Mouse (Mus musculus) MEL (cell line): Measurements from ENCODE around the gene Rec8. TPM values are rescaled to one million over a fixed set of nuclear protein-coding genes. Genes with fewer than 3 reads are reported as not detected.

ENCODE experiments used
- DNase-seq: peaks from one replicate; pipeline ENCODE4 v3.0.0; 2011; ENCODE audit warnings: low read depth, low spot score
- H3K27ac ChIP-seq: 2 replicates; pipeline ENCODE4 v1.5.1; 2012; ENCODE audit warnings: low read depth, mild to moderate bottlenecking, control low read depth, low read length, moderate library complexity; ENCODE audit not compliant: control insufficient read depth
- H3K27me3 ChIP-seq, 2 experiments: fragments of 150-350 bp in 1 of 2; sonication (generic) in 1 of 2; 2 replicates each; pipeline ENCODE4 v1.6.1; 2012; ENCODE audit warnings: low read length in 2 of 2, mild to moderate bottlenecking in 2 of 2, improper control_type of control experiment in 1 of 2, moderate library complexity in 1 of 2; ENCODE audit not compliant: insufficient read depth in 2 of 2, control insufficient read depth in 1 of 2
- H3K36me3 ChIP-seq, 2 experiments: 2 replicates each; pipeline ENCODE4 v1.6.1; 2012 to 2014; ENCODE audit warnings: low read length in 2 of 2, improper control_type of control experiment in 1 of 2, inconsistent platforms in 1 of 2, mild to moderate bottlenecking in 1 of 2; ENCODE audit not compliant: insufficient read depth in 2 of 2, control insufficient read depth in 1 of 2
- H3K4me1 ChIP-seq, 2 experiments: fragments of 150-350 bp in 1 of 2; sonication (generic) in 1 of 2; 2 replicates each; pipeline ENCODE4 v1.6.1; 2012; ENCODE audit warnings: low read length in 2 of 2, improper control_type of control experiment in 1 of 2, mild to moderate bottlenecking in 1 of 2; ENCODE audit not compliant: insufficient read depth in 2 of 2, control insufficient read depth in 1 of 2
- H3K4me3 ChIP-seq, 2 experiments: fragments of 150-350 bp in 1 of 2; sonication (generic) in 1 of 2; 2 replicates each; pipeline ENCODE4 v1.5.1; 2012; ENCODE audit warnings: low read depth in 2 of 2, low read length in 2 of 2, mild to moderate bottlenecking in 2 of 2, moderate library complexity in 2 of 2, control low read depth in 1 of 2, improper control_type of control experiment in 1 of 2; ENCODE audit not compliant: control insufficient read depth in 1 of 2, insufficient read depth in 1 of 2
- H3K79me2 ChIP-seq: 2 replicates; pipeline ENCODE4 v1.6.1; 2012; ENCODE audit warnings: mild to moderate bottlenecking, low read length, moderate library complexity; ENCODE audit not compliant: control insufficient read depth, poor library complexity, insufficient read depth
- H3K9ac ChIP-seq: 2 replicates; pipeline ENCODE4 v1.6.1; 2012; ENCODE audit warnings: low read depth, mild to moderate bottlenecking, control low read depth, low read length, moderate library complexity; ENCODE audit not compliant: control insufficient read depth, poor library complexity, severe bottlenecking
- H3K9me3 ChIP-seq: fragments of 150-350 bp; sonication (generic); replicated peaks from 2 replicates; pipeline ENCODE4 v1.6.1; 2012; ENCODE audit warnings: mild to moderate bottlenecking, low read length, improper control_type of control experiment, moderate library complexity; ENCODE audit not compliant: insufficient read depth
- BHLHE40 ChIP-seq: IDR thresholded peaks from 2 replicates; pipeline ENCODE4 v1.6.1; 2012; ENCODE audit warnings: low read depth, mild to moderate bottlenecking, inconsistent platforms, low read length, improper control_type of control experiment, borderline replicate concordance
- CHD1 ChIP-seq: IDR thresholded peaks from 2 replicates; pipeline ENCODE4 v1.6.1; 2012; ENCODE audit warnings: low read depth, mild to moderate bottlenecking, inconsistent platforms, low read length, improper control_type of control experiment
- CHD2 ChIP-seq: IDR thresholded peaks from 2 replicates; pipeline ENCODE4 v1.6.1; 2011; ENCODE audit warnings: low read length, improper control_type of control experiment
- ELF1 ChIP-seq: IDR thresholded peaks from 2 replicates; pipeline ENCODE4 v1.6.1; 2014; ENCODE audit warnings: low read depth, mild to moderate bottlenecking, inconsistent platforms, low read length, improper control_type of control experiment, moderate library complexity
- EP300 ChIP-seq, 2 experiments: IDR thresholded peaks; 2 replicates each; pipeline ENCODE4 v1.6.1; 2011; ENCODE audit warnings: improper control_type of control experiment in 2 of 2, low read length in 2 of 2, low read depth in 1 of 2, mild to moderate bottlenecking in 1 of 2
- ETS1 ChIP-seq: IDR thresholded peaks from 2 replicates; pipeline ENCODE4 v1.6.1; 2012; ENCODE audit warnings: low read depth, mild to moderate bottlenecking, inconsistent platforms, low read length, improper control_type of control experiment, moderate library complexity
- GABPA ChIP-seq: IDR thresholded peaks from 2 replicates; pipeline ENCODE4 v1.6.1; 2012; ENCODE audit warnings: low read depth, mild to moderate bottlenecking, inconsistent platforms, low read length, improper control_type of control experiment, moderate library complexity
- HCFC1 ChIP-seq: IDR thresholded peaks from 2 replicates; pipeline ENCODE4 v1.6.1; 2012; ENCODE audit warnings: low read depth, mild to moderate bottlenecking, inconsistent platforms, low read length, improper control_type of control experiment, moderate library complexity
- JUND ChIP-seq: IDR thresholded peaks from 2 replicates; pipeline ENCODE4 v1.6.1; 2011; ENCODE audit warnings: low read depth, mild to moderate bottlenecking, improper control_type of control experiment, low read length
- MAFK ChIP-seq: IDR thresholded peaks from 2 replicates; pipeline ENCODE4 v1.6.1; 2011; ENCODE audit warnings: low read depth, mild to moderate bottlenecking, low read length, improper control_type of control experiment, borderline replicate concordance
- MXI1 ChIP-seq: IDR thresholded peaks from 2 replicates; pipeline ENCODE4 v1.6.1; 2011; ENCODE audit warnings: mild to moderate bottlenecking, low read depth, low read length, improper control_type of control experiment
- MYC ChIP-seq: IDR thresholded peaks from 2 replicates; pipeline ENCODE4 v1.6.1; 2011; ENCODE audit warnings: low read depth, mild to moderate bottlenecking, low read length, improper control_type of control experiment, moderate library complexity
- NELFE ChIP-seq: IDR thresholded peaks from 2 replicates; pipeline ENCODE4 v1.6.1; 2011; ENCODE audit warnings: low read depth, low read length, improper control_type of control experiment
- NRF1 ChIP-seq: IDR thresholded peaks from 2 replicates; pipeline ENCODE4 v1.6.1; 2014; ENCODE audit warnings: low read depth, mild to moderate bottlenecking, inconsistent platforms, low read length, improper control_type of control experiment, moderate library complexity; ENCODE audit not compliant: poor library complexity, insufficient read depth, severe bottlenecking
- POLR2A ChIP-seq, 2 experiments: IDR thresholded peaks; 2 replicates each; pipeline ENCODE4 v1.6.1; 2011 to 2012; ENCODE audit warnings: low read length in 2 of 2, mild to moderate bottlenecking in 2 of 2, control low read depth in 1 of 2, improper control_type of control experiment in 1 of 2, low read depth in 1 of 2, moderate library complexity in 1 of 2; ENCODE audit not compliant: control insufficient read depth in 1 of 2, insufficient read depth in 1 of 2, poor library complexity in 1 of 2
- POLR2AphosphoS2 ChIP-seq: IDR thresholded peaks from 2 replicates; pipeline ENCODE4 v1.6.1; 2011; ENCODE audit warnings: low read length, improper control_type of control experiment
- POLR2AphosphoS5 ChIP-seq: IDR thresholded peaks from 2 replicates; pipeline ENCODE4 v1.6.1; 2012; ENCODE audit warnings: low read depth, borderline replicate concordance, mild to moderate bottlenecking, inconsistent platforms, low read length, moderate library complexity, mixed read lengths
- RAD21 ChIP-seq: IDR thresholded peaks from 2 replicates; pipeline ENCODE4 v1.6.1; 2011; ENCODE audit warnings: mild to moderate bottlenecking, low read depth, low read length, improper control_type of control experiment
- SIN3A ChIP-seq: IDR thresholded peaks from 2 replicates; pipeline ENCODE4 v1.6.1; 2012; ENCODE audit warnings: low read length, improper control_type of control experiment, inconsistent platforms
- UBTF ChIP-seq: IDR thresholded peaks from 2 replicates; pipeline ENCODE4 v1.6.1; 2012; ENCODE audit warnings: low read depth, mild to moderate bottlenecking, inconsistent platforms, low read length, improper control_type of control experiment, moderate library complexity, borderline replicate concordance; ENCODE audit not compliant: insufficient read depth
- USF1 ChIP-seq: IDR thresholded peaks from 2 replicates; pipeline ENCODE4 v1.6.1; 2014; ENCODE audit warnings: low read depth, mild to moderate bottlenecking, inconsistent platforms, low read length, improper control_type of control experiment, moderate library complexity
- ZC3H11A ChIP-seq: IDR thresholded peaks from 2 replicates; pipeline ENCODE4 v1.6.1; 2012; ENCODE audit warnings: low read depth, mild to moderate bottlenecking, inconsistent platforms, low read length, improper control_type of control experiment
- ZKSCAN1 ChIP-seq: IDR thresholded peaks from 2 replicates; pipeline ENCODE4 v1.6.1; 2012; ENCODE audit warnings: low read depth, mild to moderate bottlenecking, inconsistent platforms, low read length, improper control_type of control experiment, moderate library complexity
- ZNF384 ChIP-seq: IDR thresholded peaks from 2 replicates; pipeline ENCODE4 v1.6.1; 2012; ENCODE audit warnings: low read depth, mild to moderate bottlenecking, inconsistent platforms, low read length, improper control_type of control experiment
- polyA plus RNA-seq, 2 experiments: library from polyadenylated mRNA; stranded (reverse) in 1 of 2; unstranded in 1 of 2; fragments of >175 nt in 1 of 2; fragments of >200 nt in 1 of 2; gene quantifications; 2 replicates each; pipeline versions ENCODE4 v1.2.1 to v1.2.4; 2012; ENCODE audit warnings: low replicate concordance in 2 of 2, low read depth in 1 of 2; ENCODE audit not compliant: insufficient read length in 2 of 2, insufficient read depth in 1 of 2, missing spikeins in 1 of 2
- total RNA-seq: library from RNA; depleted of rRNA; stranded (reverse); fragments of 300-350 nt; gene quantifications from 2 replicates; pipeline ENCODE4 v1.2.3, GENCODE M21; 2012

Rec8 gene
- total and polyA plus RNA-seq, 3 experiments, result 1.5 to 2.5 TPM; not detected in 1

DNA sequence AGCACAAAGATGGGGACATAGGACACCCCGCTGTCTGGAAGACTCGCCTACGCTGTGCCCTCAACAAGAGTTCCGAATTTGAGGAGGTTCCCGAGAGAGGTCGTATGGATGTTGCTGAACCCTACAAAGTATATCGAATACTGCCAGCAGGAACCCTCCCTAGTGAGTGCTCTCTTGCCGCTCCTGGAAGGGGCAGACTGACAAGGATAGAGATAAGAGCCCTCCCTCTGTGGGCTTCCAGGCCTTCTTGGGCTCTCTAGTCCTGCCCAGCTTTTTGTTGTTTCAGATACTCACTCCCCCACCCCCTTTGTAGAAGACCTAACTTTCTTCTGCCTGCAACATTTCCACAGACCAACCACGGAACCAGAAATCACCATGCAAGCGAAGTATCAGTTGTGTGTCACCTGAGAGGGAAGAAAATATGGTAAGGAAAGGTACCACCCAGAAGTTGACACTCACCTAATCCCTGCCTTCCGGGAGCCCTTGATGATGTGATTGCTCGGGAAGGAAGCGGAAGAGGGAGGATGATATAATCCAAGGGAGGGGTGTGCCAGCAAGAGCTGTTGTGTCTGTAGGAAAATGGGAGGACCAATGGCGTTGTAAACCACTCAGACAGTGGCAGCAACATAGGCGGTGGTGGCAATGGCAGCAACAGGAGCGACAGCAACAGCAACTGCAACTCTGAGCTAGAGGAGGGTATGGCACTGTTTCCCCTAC lies 11.9 kb upstream of the Rec8 start:
- H3K9ac ChIP-seq, result no peak overlapping the region
- H3K79me2 ChIP-seq, result no peaks in the 10 kb centered on the region
- H3K36me3 ChIP-seq, result peaks cover 0 to 12% of the 10 kb centered on the region in 2 experiments; a peak in 2 of 4 replicates
- H3K27ac ChIP-seq, result no peak overlapping the region
- no peaks in the 10 kb centered on the region for H3K9me3 ChIP-seq
- no peak for TF ChIP-seq ZNF384
- no peak for TF ChIP-seq MYC
- no peak for TF ChIP-seq ZKSCAN1
- no peak for TF ChIP-seq MAFK
- no peak for TF ChIP-seq JUND
- no peak for TF ChIP-seq ZC3H11A
- TF ChIP-seq BHLHE40, result no peak
- TF ChIP-seq ELF1, result no peak
- TF ChIP-seq SIN3A, result no peak
- no peak for TF ChIP-seq ETS1
- TF ChIP-seq HCFC1, result no peak
- no peak for TF ChIP-seq UBTF
- TF ChIP-seq NRF1, result no peak
- TF ChIP-seq CHD1, result no peak
- TF ChIP-seq MXI1, result no peak
- no peak for TF ChIP-seq GABPA
- no peak for TF ChIP-seq NELFE
- TF ChIP-seq POLR2AphosphoS2, result no peak
- no peak for TF ChIP-seq POLR2A (IDR thresholded peaks at IDR 0.05; ENCODE audit: control insufficient read depth in 1 of 2, insufficient read depth in 1 of 2, low read depth in 1 of 2, low read length in 2 of 2, poor library complexity in 1 of 2)
- TF ChIP-seq USF1, result no peak
- TF ChIP-seq, all 39 proteins: peak for 0
- no peak for DNase-seq
- H3K4me1 ChIP-seq, result peaks cover 3 to 7% of the 10 kb centered on the region in 2 experiments; a peak in 2 of 4 replicates
- H3K4me3 ChIP-seq, result no peak overlapping the region
- no peaks in the 10 kb centered on the region for H3K27me3 ChIP-seq

DNA sequence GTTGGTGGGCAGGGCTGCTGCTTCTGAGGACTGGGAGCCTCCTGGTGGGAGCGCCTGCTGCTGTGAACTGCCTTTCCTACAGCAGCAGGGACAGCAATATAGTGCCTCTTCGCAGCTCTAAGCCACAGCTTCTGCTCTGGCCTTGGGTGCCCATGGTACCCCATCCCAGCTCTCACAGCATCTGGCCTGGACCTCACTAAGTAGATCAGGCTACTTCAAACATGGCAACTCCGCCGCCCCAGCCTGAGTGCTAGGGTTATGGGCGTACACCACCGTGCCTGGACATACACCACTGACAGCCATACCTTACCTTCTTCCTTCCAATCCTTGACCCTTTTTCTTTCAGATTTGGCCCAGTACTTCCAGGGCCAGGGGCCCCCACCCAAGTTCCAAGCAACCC lies 9.5 kb upstream of the Rec8 start:
- Histone ChIP-seq H3K27ac (no peak overlapping the region), H3K4me1 (peaks cover 3 to 16% of the 10 kb centered on the region in 2 experiments; a peak in 3 of 4 replicates), H3K79me2 (no peaks in the 10 kb centered on the region), H3K36me3 (peaks cover 0 to 16% of the 10 kb centered on the region in 2 experiments; a peak in 2 of 4 replicates), H3K9me3 (no peaks in the 10 kb centered on the region), H3K4me3 (no peak overlapping the region)
- no peak for DNase-seq
- TF ChIP-seq RAD21, result no peak
- no peak for TF ChIP-seq CHD2
- no peak for TF ChIP-seq EP300 (IDR thresholded peaks at IDR 0.05; ENCODE audit: low read depth in 1 of 2, low read length in 2 of 2)
- TF ChIP-seq POLR2AphosphoS5, result no peak
- TF ChIP-seq NELFE, result no peak
- TF ChIP-seq, all 39 proteins: peak for 0
- Histone ChIP-seq H3K9ac (no peak overlapping the region), H3K27me3 (no peaks in the 10 kb centered on the region)
